Mouse (Mus musculus) kidney, adult 2 months (tissue): ENCODE data around the gene Pds5b.

ENCODE experiments used
- CTCF ChIP-seq: fragments of 200-500 bp; conservative IDR thresholded peaks from 2 replicates; pipeline ENCODE4 v1.5.1; 2011; ENCODE audit warnings: low read depth, mild to moderate bottlenecking, control low read depth, low read length, moderate library complexity, mixed read lengths; ENCODE audit not compliant: insufficient read depth, insufficient read length
- POLR2A ChIP-seq: fragments of 200-500 bp; IDR thresholded peaks from one replicate; pipeline ENCODE4 v1.6.1; 2011; ENCODE audit warnings: low read depth, low read length, control low read depth

DNA sequence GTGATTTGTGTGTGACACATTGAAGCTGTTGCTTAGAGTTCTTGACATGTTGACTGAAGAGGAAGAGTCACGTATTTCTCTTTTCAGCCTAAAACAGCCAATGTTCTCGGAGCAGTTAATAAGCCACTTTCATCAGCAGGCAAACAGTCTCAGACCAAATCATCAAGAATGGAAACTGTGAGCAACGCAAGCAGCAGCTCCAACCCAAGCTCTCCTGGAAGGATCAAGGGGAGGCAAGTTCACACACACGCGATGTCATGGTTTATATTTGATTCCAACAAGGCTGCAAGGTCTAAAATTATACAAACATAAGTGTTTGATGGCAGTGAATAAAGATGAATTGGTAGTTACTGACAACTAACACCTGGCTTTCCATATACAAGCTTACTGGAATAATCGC is 120.6 kb downstream of the Pds5b start:
- TF ChIP-seq CTCF (no peak), POLR2A (no peak)
